Mouse (Mus musculus): ENCODE results near the gene Ccnt1. TPM values are rescaled to one million over a fixed set of nuclear protein-coding genes. Genes with fewer than 3 reads are reported as not detected.

The Ccnt1 gene
- polyA plus RNA-seq, 1 experiment, result 9.4 TPM

DNA sequence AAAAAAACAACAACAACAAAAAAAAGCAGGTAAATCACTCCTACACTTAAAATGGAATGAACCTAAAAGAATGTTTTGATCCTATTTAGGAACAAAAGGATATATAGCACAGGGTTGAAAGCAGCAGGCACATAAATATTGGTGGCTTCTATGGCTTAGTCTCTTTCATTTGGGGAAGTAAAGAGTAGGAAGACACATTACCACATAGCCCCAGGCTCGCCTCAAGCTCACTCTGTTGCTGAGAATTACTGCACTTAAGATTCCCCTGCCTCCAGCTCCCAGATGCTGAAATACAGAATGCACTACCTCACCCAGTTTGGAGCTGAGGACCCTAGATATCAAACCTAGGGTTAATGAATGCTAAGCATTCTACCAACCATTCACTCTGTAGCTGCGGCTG, 18.0 kb downstream of the Ccnt1 start:
- H3K27ac ChIP-seq (ENCODE audit: insufficient read depth, low read length), result no peak overlapping the region
- H3K4me1 ChIP-seq (ENCODE audit: control insufficient read depth, insufficient read depth, insufficient read length), result no peaks in the 10 kb centered on the region
- no peak for DNase-seq (ENCODE audit: low read depth in 1 of 2, low spot score in 2 of 2)
- H3K27me3 ChIP-seq (ENCODE audit: control insufficient read depth, insufficient read depth, low read length), result no peaks in the 10 kb centered on the region
- WGBS, result 87% methylated on average over 2 of the region's 2 CpGs
- TF ChIP-seq POLR2A (IDR thresholded peaks at IDR 0.05; ENCODE audit: low read depth, low read length), result no peak
- TF ChIP-seq CTCF (IDR thresholded peaks at IDR 0.05; ENCODE audit: extremely low read depth, insufficient read depth, insufficient read length, insufficient replicate concordance), result no peak
- peaks cover 39% of the 10 kb centered on the region for H3K36me3 ChIP-seq (ENCODE audit: control insufficient read depth, insufficient read depth, low read length)
- no peak overlapping the region for H3K4me3 ChIP-seq (ENCODE audit: extremely low read depth, insufficient read depth, insufficient read length)

DNA sequence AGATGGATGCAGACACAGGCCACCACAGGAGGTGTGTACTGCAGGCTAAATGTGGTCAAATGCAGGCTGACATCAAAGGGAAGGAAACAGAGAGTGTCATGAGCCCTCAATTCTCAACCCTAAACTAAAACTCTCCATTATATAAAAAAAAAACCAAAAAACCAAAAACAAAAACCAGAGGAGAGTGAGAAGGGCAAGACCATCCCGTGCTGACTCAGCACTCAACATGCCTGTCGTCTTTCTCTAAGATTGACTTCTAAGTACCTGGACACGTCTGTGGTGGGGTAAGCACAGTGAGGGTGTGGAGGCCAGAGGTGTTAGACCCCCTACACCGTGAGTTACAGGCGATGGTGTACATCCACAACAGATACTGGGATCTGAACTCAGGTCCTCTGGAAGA, 23.9 kb downstream of the Ccnt1 start:
- TF ChIP-seq CTCF (IDR thresholded peaks at IDR 0.05; ENCODE audit: extremely low read depth, insufficient read depth, insufficient read length, insufficient replicate concordance) (no peak), POLR2A (IDR thresholded peaks at IDR 0.05; ENCODE audit: low read depth, low read length) (no peak)

DNA sequence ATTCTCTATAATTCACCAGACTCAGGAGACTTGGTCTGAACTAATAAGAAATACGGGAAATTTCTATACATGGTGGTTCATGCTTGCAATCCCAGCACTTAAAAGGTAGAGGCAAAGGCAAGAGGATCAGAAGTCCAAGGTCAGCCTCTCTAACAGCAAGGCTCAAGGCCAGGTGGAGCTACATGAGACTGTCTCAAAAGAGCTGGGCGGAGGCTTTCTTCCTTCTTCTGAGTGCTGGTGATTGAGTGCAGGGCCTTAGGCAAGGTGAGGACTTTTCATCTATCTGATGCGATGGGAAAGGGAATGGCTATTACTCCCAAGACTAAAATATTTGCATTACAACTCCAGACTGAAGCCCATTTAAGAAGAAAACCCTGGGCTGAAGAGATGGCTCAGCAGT, 25.6 kb downstream of the Ccnt1 start:
- no peaks in the 10 kb centered on the region for H3K4me1 ChIP-seq (ENCODE audit: control insufficient read depth, insufficient read depth, insufficient read length)
- WGBS, result 97% methylated on average over 3 of the region's 3 CpGs
- no peak for DNase-seq (ENCODE audit: low read depth in 1 of 2, low spot score in 2 of 2)
- H3K27ac ChIP-seq (ENCODE audit: insufficient read depth, low read length), result no peak overlapping the region
- H3K36me3 ChIP-seq (ENCODE audit: control insufficient read depth, insufficient read depth, low read length), result peaks cover 45% of the 10 kb centered on the region
- TF ChIP-seq CTCF (IDR thresholded peaks at IDR 0.05; ENCODE audit: extremely low read depth, insufficient read depth, insufficient read length, insufficient replicate concordance), result no peak
- TF ChIP-seq POLR2A (IDR thresholded peaks at IDR 0.05; ENCODE audit: low read depth, low read length), result no peak
- no peak overlapping the region for H3K4me3 ChIP-seq (ENCODE audit: extremely low read depth, insufficient read depth, insufficient read length)
- H3K27me3 ChIP-seq (ENCODE audit: control insufficient read depth, insufficient read depth, low read length), result no peaks in the 10 kb centered on the region

More for the DNA sequence above, 23.9 kb downstream of the Ccnt1 start:
- Histone ChIP-seq H3K4me1 (ENCODE audit: control insufficient read depth, insufficient read depth, insufficient read length) (no peaks in the 10 kb centered on the region), H3K27me3 (ENCODE audit: control insufficient read depth, insufficient read depth, low read length) (no peaks in the 10 kb centered on the region), H3K36me3 (ENCODE audit: control insufficient read depth, insufficient read depth, low read length) (peaks cover 53% of the 10 kb centered on the region), H3K4me3 (ENCODE audit: extremely low read depth, insufficient read depth, insufficient read length) (no peak overlapping the region), H3K27ac (ENCODE audit: insufficient read depth, low read length) (no peak overlapping the region)
- WGBS, result 95% methylated on average over 5 of the region's 5 CpGs
- DNase-seq (ENCODE audit: low read depth in 1 of 2, low spot score in 2 of 2), result no peak

DNA sequence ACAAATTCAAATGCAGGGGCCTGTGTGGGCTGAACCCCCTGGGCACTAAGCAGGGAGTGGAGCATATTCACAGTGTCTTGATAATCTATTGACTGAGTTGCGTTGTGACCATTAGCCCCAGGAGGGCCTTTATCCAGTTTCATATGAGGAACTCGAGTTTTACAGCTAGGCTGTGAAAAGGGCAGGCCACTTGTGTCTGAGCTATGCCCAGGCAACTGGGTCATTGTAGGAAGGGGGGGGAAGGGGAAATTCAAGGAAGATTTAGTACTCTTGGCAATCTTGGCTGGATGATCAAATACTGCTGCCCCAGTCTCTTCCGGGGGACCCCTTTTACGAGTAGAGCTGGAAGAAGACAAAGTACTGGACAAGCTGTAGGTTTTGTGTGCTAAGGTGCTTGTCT, 27.4 kb downstream of the Ccnt1 start:
- H3K36me3 ChIP-seq (ENCODE audit: control insufficient read depth, insufficient read depth, low read length), result peaks cover 37% of the 10 kb centered on the region
- H3K27me3 ChIP-seq (ENCODE audit: control insufficient read depth, insufficient read depth, low read length), result no peaks in the 10 kb centered on the region
- no peak overlapping the region for H3K4me3 ChIP-seq (ENCODE audit: extremely low read depth, insufficient read depth, insufficient read length)
- H3K4me1 ChIP-seq (ENCODE audit: control insufficient read depth, insufficient read depth, insufficient read length), result no peaks in the 10 kb centered on the region
- WGBS, result 87% methylated on average over 4 of the region's 4 CpGs
- H3K27ac ChIP-seq (ENCODE audit: insufficient read depth, low read length), result no peak overlapping the region
- DNase-seq (ENCODE audit: low read depth in 1 of 2, low spot score in 2 of 2), result no peak
- TF ChIP-seq POLR2A (IDR thresholded peaks at IDR 0.05; ENCODE audit: low read depth, low read length) (no peak), CTCF (IDR thresholded peaks at IDR 0.05; ENCODE audit: extremely low read depth, insufficient read depth, insufficient read length, insufficient replicate concordance) (no peak)

DNA sequence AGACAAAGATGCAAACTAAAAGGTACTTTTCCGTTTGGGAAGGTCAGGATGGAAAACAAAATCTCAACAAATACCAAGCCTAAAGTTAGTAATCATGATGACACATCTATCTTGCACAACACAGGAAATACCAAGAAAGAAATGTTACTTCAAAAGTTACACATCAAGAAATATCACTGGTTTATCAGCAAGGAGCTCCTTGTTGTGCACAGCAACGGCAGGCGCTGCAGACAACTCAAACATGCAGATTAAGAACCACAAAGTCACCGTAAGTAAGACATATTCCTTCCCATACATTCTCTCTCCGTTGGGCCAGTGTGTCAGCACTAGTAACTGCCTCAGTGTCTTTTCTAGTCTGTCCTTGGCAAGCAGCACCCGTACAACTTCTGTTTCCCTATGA, 29.7 kb downstream of the Ccnt1 start:
- Histone ChIP-seq H3K36me3 (ENCODE audit: control insufficient read depth, insufficient read depth, low read length) (peaks cover 33% of the 10 kb centered on the region), H3K4me1 (ENCODE audit: control insufficient read depth, insufficient read depth, insufficient read length) (no peaks in the 10 kb centered on the region), H3K27me3 (ENCODE audit: control insufficient read depth, insufficient read depth, low read length) (no peaks in the 10 kb centered on the region), H3K4me3 (ENCODE audit: extremely low read depth, insufficient read depth, insufficient read length) (no peak overlapping the region), H3K27ac (ENCODE audit: insufficient read depth, low read length) (no peak overlapping the region)
- TF ChIP-seq CTCF (IDR thresholded peaks at IDR 0.05; ENCODE audit: extremely low read depth, insufficient read depth, insufficient read length, insufficient replicate concordance) (no peak), POLR2A (IDR thresholded peaks at IDR 0.05; ENCODE audit: low read depth, low read length) (no peak)
- no peak for DNase-seq (ENCODE audit: low read depth in 1 of 2, low spot score in 2 of 2)
- WGBS, result 63% methylated on average over 6 of the region's 6 CpGs

DNA sequence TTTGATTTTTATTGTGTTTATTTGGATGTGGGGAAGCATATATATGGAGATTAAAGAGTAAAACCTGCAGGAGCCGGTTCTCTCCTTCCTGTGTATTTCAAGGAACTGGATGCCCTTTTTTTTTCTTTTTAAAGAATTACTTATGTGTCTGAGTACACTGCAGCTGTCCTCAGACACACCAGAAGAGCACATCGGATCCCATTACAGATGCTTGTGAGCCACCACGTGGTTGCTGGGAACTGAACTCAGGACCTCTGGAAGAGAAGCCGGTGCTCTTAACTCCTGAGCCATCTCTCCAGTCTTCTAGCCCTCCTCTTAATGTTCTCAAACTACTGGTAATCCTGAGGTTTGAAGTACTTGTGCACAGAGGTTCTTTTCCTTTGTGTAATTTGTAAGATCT, 32.8 kb downstream of the Ccnt1 start:
- H3K27me3 ChIP-seq (ENCODE audit: control insufficient read depth, insufficient read depth, low read length), result no peaks in the 10 kb centered on the region
- no peak overlapping the region for H3K27ac ChIP-seq (ENCODE audit: insufficient read depth, low read length)
- no peak for DNase-seq (ENCODE audit: low read depth in 1 of 2, low spot score in 2 of 2)
- H3K36me3 ChIP-seq (ENCODE audit: control insufficient read depth, insufficient read depth, low read length), result peaks cover 9% of the 10 kb centered on the region
- WGBS, result 90% methylated on average over 4 of the region's 4 CpGs
- TF ChIP-seq CTCF (IDR thresholded peaks at IDR 0.05; ENCODE audit: extremely low read depth, insufficient read depth, insufficient read length, insufficient replicate concordance), result no peak
- H3K4me3 ChIP-seq (ENCODE audit: extremely low read depth, insufficient read depth, insufficient read length), result no peak overlapping the region
- H3K4me1 ChIP-seq (ENCODE audit: control insufficient read depth, insufficient read depth, insufficient read length), result peaks cover 1% of the 10 kb centered on the region; the same call in 1 of the 2 replicates

DNA sequence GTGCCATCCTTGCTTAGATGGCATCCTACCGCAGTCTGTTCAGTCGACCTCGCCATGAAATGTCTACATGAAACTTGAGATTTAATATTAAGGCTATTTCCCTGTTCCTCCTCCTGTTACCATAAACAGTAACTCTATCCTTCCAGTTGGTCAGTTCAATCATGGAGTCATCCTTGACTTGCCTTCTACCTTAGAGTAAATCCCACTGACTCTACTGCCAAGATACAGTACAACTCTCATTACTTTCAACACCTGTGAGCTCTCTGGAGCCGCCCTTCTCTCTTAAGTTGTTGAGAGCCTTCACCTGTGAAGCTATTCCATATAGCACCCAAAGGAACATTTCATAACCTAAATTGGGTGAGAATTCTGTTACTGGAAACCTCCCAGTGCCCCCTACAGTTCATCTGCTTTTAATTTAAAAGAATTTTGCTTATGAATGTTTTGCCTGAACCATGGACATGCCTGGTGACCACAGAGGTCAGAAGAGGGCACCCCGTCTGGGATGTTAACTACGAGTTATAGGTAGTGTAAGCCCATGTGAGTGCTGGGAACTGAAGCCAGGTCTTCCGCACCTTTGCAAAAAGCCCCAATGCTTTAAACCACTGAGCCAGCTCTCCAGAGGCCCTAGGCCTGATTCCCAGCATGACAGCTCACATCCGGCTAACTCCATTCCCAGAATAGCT, 33.8 kb downstream of the Ccnt1 start:
- TF ChIP-seq POLR2A (IDR thresholded peaks at IDR 0.05; ENCODE audit: low read depth, low read length), result no peak
- no peak for TF ChIP-seq CTCF (IDR thresholded peaks at IDR 0.05; ENCODE audit: extremely low read depth, insufficient read depth, insufficient read length, insufficient replicate concordance)
- no peak for DNase-seq (ENCODE audit: low read depth in 1 of 2, low spot score in 2 of 2)
- no peak overlapping the region for H3K27ac ChIP-seq (ENCODE audit: insufficient read depth, low read length)
- peaks cover 5% of the 10 kb centered on the region; the same call in 1 of the 2 replicates for H3K4me1 ChIP-seq (ENCODE audit: control insufficient read depth, insufficient read depth, insufficient read length)
- peaks cover 4% of the 10 kb centered on the region for H3K36me3 ChIP-seq (ENCODE audit: control insufficient read depth, insufficient read depth, low read length)
- WGBS, result 88% methylated on average over 8 of the region's 8 CpGs
- no peaks in the 10 kb centered on the region for H3K27me3 ChIP-seq (ENCODE audit: control insufficient read depth, insufficient read depth, low read length)
- no peak overlapping the region for H3K4me3 ChIP-seq (ENCODE audit: extremely low read depth, insufficient read depth, insufficient read length)
